Mouse (Mus musculus) bone marrow, adult 2 months (tissue): Measurements from ENCODE around the gene Ttc33.

Experiments
- CTCF ChIP-seq: fragments of 200-500 bp; IDR thresholded peaks from 2 replicates; pipeline ENCODE4 v1.5.1; 2011; ENCODE audit warnings: low read length, control low read depth; ENCODE audit not compliant: control insufficient read depth, insufficient read depth
- POLR2A ChIP-seq: fragments of 200-500 bp; IDR thresholded peaks from 2 replicates; pipeline ENCODE4 v1.6.1; 2011; ENCODE audit warnings: low read depth, mild to moderate bottlenecking, control low read depth, low read length, borderline replicate concordance; ENCODE audit not compliant: control insufficient read depth

DNA sequence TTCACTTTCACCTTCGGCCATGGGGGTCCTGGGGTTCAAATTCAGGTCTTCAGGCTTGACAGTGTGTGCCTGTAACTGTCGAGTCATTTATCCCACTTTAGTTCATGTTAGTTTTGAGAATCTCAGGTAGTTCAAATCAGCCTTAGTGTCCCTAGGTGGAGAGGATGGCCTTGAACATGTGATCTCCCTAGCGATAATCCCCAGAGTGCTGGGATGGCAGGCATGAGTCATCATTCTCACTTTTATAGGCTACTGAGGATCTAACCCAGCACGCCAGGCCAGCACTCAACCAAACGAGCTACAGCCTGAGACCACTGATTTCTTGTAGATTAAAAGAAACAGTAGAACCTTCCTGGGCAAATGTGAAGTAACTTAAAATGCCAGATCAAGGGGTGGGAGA, 43.3 kb upstream of the Ttc33 start:
- TF ChIP-seq CTCF = no peak
- TF ChIP-seq POLR2A = no peak
